Mouse (Mus musculus) kidney, adult 18-20 months (tissue): ENCODE data around the gene Dll3.

ENCODE experiments used
- DNase-seq: peaks from one replicate; pipeline ENCODE4 v3.0.0; 2021

The Dll3 gene

DNA sequence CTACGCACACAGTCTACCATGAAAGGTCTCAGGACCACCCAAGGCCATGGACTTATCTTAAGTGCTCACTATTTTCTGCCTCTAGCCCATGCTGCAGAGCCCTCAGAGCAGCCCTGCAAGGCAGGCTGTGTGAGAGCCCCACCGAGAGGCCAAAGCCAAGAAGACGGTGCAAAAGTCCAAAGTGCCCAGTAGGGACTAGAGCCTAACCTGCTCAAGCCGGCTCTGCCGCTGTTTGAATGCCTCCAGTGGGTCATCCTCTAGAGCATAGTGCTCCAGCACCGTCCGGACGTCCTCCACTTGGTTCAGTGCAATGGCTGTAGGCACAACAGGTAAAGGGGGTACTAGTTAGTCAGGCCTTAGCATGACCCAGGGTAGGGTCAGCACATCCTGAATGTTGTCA is 4.2 kb upstream of the Dll3 start:
- DNase-seq = peak; percentile 55

DNA sequence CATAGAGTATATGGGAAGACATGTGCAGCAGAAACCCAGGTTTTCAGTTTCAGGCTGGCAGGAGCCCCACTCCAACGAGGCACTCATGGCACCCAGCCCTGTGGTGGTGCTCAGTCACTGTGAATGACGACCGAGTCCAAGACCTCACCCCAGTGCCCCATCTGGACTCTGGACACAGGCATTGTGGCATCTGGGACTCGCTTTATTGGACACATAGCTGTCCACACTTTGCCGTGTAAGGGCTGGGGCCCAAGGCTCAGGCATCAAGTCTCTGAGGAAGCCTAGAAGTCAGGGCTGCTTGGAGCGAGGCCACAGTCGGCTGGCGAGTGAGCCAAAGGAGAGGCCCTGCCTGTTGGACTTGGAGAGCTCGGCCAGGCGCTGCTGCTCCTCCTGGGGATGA is 3.6 kb upstream of the Dll3 start:
- DNase-seq = peak; percentile 60

DNA sequence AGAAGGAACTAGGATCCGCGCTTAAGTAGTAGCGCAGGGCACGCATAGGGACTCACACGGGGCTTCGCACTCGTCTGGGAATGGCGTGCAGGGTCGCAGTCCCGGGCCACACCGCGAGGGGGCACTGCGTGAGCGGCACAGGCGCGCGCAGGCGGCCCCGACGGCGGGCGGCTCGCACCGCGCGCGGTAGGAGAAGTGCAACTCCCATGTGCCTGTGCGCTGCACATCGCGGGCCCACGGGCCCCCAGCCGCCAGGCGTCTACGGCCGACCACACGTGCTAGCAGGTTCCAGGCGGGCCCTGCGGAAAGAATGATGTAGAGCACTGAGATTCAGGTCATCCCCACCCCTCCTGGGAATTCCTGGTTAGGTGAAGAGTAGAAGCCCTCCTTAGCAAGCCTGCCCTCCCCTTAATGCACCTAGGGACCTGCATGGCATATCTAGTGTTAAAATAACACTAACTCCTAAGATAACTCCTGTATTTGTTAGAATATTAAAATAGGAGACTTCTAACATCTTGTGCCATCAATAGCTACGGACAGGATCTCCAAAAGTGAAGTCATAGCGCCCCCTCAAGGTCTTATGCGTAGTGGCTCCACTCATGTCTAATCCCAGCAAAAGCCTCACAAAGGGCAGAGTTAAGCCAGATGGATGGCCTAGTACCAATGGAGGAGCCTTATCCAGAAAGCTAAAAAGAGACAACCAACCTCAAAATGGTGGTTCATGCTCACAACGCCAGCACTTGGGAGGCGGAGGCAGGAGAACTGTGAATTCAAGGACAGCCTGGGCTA is 3.0 kb downstream of the Dll3 start:
- DNase-seq = peak; percentile 44

DNA sequence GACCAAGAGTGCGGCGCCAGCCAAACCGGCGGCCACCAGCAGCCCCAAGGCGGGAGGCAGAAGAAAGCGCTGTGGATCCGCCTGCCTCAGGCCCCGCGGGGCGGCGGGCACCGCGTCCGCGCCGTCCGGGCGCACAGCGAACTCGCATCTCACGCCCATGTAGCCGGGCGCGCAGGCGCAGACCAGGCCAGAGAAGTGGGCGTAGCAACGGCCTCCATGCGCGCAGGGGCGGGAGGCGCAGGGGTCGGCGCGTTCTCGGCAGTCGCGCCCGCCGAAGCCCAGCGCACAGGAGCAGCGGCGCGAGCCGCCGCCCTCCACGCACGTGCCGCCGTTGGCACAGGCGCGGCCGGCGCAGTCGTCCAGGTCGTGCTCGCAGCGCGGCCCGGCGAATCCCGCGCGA is 7.6 kb downstream of the Dll3 start:
- peak; percentile 62 for DNase-seq

DNA sequence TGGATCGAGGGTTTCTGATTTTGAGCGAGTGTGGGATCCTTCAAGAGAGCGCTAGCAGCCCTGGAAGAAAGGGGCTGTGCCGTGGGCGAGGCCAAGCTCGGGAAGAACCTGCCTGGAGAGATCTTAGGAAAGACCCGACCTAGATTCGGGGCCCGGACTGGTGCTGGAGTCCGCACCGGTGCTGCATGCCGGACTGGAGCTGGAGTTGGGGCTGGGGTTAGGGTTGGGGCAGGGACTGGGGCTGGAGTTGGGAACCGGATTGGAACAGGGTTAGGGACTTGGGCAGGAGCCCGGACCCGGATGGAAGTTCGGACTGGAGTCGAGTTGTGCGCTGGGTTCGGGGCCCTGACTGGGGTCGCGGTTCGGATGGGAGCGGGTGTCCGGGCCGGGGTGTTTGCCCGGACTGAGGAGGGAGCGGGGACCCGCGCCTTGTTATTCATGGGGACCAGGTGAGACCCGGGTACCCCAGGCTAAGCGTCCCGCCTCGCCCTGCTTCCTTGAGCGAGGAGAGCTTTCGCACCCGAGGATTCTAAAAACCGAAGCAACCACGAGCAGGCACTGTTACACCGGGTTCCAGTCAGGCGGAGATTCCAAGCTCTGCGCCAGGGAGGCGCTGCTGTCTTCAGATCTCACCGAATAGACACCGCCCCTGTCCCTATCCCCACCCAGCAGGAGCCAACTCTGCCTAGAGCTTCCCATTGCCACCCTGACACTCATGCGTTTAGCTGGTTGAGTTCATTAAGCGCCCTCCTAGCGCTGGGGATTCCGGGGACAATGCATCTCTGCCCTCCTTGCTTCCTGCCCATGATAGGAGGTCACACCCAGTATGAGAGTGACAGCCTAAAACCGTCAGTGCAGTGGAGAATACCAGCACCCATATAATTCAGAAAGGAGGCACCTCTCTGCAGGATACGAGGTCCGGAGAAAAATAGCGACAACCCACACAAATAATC is 11.1 kb downstream of the Dll3 start, which contains the start of gene Selenov:
TSS of gene Selenov (minus strand) at position 549 of the 953 bp plus-strand sequence.
- no peak for DNase-seq

DNA sequence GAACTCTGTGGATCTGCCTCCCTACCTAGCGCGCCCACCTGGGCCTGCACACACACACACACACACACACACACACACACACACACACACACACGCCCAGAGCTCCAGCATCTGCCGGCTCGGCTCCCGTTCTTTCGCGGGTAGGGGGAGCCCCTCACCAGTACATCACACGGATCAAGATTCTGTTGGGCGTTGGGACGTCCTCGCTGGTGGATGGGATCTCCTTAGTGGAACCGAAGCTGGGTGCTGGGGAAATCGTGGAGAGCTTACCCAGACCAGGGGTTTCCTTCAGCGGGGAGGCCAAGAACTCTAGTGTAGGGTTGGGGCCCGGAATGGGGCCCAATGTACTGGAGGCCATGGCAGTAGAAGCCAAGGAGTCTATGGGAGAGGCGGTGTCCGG is 11.9 kb downstream of the Dll3 start:
- no peak for DNase-seq

DNA sequence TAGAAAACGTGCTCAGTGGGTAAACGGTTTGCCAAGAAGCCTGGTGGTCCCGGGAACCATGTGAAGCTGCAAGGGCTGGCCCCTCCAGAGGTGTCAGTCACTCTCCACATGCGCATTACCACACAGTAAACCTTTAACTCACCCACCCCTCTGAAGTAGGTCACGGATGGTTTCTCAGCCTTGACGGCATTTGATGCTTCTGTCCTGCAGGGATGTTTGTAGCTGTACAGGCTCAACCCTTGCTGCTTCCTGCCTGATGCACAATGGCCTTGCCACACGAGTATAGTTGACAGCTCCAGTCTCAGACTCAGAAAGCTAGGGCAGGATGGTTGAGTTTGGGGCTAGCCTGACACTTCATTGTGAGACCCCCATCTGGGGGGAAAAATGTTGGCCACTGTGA is 21.4 kb downstream of the Dll3 start:
- no peak for DNase-seq

DNA sequence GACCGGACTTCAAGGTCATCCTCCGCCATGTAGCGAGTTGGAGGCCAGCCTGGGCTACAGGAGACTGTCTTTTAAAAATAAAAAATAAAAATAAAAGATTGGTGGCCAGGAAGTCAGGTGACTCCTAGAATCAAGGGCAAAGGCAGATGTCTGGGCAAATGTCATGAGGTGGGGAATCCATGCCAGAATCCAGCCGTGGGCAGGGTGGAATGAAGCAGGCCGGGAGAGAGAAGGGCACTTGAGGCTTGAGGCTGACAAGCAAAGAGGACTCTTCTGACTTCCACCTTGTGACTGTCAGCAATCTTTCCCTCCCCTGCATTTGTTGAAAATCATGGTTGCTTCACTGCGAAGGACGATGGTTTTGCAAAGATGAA is 23.8 kb downstream of the Dll3 start:
- DNase-seq = no peak

DNA sequence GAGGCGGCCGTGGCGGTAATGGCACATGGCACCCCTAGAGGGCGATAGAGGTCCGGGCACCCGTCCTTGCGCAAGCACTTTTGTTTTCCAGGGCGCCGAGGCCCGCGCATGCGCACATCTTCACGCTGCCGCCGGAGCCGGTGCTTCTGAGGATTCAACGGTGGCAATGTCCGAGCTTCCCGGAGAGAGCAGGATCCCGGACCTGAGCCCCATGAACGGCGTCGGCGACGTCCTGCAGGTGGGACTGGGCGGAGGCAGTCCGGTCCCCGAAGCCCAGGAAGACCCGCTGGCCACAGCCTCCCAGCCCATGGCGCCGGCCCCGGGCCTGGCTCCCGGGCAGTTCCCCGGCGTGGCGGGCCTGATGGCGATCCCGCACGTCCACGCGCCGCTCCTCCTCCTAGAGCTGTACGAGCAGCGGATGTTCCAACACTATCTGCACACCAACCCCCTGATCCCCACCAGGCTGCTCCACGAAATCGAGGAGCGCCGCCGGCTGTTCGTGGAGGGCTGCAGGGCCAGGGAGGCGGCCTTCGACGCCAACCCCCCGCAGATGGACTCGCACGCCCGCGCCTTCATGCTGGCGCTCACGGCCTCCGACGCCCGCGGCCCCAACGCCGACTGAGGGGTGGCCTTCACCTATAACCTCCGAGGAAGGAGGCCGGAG is 24.3 kb downstream of the Dll3 start, which contains the start of gene Eid2b:
TSS of gene Eid2b (plus strand) at position 125 of the 664 bp plus-strand sequence.
- peak; percentile 96 for DNase-seq

DNA sequence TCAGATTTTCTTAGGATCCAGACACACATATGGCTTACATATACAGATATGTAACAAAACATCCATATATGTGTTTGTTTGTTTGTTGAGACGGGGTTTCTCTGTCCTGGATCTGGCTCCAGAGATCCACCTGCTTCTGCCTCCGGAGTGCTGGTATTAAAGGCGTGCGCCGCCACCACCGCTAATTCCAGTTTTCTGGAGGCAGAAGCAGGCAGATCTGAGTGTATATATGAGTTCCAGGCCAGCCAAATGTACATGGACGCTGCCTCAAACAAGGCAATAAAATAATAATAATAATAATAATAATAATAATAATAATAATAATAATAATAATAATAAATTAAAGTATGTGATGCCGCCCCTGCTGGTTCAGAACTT is 24.8 kb downstream of the Dll3 start:
- DNase-seq = no peak

DNA sequence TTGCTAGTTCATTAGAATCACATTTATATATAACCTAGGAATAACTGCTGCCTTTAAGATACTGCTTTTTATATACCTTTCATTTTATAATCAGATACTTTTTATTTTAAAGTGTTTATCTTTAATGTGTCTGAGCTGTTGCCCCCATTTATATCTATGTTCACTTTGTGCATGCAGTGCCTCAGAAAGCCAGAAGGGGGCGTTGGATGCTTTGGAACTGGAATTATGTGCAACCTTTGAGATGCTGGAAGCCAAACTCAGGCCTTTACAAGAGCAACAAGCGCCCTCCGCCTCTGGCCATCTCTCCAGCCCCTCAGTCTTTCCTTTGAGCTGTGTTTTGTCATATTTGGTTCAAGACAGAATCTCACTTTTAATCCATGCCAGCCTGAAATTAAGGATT is 30.3 kb downstream of the Dll3 start:
- no peak for DNase-seq

DNA sequence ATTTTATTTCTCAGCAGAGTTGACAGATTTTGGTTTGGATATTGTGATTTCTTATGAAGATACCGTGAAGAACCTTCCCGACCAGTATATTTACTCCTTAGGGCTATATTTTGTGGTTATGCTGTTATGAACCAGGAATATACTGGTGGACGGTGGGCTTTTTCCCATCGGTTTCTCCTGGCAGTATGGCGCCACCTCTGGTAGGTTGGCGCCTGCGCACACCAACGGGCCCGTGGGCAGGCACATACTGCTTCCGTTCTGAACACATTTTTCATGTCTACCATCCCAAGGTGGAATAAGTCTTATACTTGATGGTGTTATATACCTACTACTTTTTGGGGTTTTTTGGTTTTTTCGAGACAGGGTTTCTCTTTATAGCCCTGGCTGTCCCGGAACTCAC is 32.7 kb downstream of the Dll3 start:
- no peak for DNase-seq

DNA sequence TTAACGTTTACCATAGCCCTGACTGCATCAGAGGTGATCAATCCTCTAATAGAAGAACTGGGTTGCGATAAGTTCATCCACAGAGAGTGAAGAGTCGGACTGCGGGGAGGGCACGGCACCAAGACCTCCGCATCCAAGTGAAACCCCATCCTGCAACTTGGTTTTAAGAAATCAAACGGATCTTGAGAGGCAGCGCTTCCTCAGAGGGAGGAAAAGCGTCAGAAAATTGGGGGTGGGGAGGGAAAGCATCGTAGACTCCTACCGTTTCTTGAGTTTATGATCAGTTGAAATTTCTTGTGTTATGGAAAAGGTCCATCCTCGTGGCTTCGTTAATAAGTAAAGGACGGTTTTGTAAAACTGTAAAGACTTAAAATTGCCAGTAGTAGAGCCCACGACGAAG is 33.5 kb downstream of the Dll3 start:
- DNase-seq = no peak

DNA sequence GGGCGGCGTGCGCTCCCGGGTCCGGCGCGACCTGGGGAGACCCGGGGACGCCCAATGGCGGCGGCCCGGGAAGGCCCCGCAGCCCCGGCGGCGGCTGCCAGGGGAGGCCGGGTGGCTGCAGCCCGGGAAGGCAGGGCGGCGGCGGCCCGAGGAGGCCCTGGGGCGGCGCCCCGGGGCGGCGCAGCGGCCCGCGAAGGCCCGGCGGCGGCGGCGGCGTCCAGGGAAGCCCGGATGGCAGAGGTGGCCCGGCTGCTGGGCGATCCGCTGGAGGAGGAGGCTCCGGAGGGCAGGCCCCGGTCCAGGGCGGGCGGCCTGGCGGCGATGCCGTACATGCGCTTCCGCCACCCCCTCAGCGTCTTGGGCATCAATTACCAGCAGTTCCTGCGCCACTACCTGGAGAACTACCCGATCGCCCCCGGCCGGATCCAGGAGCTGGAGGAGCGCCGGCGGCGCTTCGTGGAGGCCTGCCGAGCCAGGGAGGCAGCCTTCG is 34.0 kb downstream of the Dll3 start:
- DNase-seq = peak; percentile 66

DNA sequence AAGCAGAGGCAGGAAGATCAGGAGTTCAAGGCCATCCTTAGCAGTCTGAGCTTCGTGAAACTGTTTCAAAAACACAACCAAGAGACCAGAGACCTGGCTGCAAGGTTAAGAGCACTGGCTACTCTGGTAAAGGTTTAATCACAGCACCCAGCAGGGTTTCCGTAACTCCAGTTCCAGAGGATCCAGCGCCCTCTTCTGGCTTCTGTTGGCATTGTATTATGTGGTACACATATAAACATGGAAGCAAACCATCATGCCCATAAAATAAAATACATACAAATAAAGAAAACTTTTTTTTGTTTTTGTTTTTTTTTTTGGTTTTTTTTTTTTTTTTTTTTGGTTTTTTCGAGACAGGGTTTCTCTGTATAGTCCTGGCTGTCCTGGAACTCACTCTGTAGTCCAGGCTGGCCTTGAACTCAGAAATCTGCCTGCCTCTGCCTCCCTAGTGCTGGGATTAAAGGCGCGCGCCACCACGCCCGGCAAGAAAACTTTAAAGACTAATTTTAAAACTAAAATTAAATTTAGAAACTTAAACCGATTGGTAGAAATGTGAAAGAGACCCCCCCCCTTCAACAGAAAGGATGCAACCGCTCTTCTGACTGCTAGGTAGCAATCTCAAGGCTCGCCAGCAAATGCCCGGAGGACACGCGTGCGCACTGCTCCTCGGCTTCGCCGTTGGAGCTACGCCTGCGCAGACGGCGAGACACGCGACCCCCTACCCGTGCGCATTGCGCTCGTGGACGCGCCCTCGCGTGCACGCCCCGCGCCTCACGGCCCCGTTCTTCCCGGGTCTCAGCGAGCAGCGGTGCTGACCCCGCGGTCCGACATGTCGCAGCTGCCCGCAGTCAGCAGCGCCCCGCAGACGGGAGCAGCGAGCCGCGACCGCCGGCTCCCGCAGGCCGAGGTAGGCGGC is 34.7 kb downstream of the Dll3 start, which contains the start of gene Eid2:
TSS of gene Eid2 (plus strand) at position 753 of the 913 bp plus-strand sequence.
- DNase-seq = peak; percentile 73

DNA sequence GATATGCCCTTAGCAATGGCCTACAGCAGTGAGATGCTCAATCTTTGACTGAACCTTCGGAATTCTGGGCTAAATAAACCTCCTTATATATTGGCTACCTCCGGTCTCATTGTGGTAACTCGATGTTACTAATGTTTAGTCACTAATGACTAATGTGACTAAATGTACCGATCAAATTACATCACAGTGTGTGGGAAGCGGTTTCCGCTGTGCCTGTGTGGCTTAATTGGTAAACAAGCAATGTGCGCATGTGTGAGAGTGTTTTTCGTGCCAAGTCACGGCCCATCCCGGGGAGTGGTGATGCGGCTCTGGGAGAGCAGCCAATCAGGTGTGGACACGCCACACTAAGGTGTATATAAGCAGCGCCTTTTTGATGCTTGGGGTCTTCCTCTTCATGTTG is 36.6 kb downstream of the Dll3 start:
- no peak for DNase-seq

DNA sequence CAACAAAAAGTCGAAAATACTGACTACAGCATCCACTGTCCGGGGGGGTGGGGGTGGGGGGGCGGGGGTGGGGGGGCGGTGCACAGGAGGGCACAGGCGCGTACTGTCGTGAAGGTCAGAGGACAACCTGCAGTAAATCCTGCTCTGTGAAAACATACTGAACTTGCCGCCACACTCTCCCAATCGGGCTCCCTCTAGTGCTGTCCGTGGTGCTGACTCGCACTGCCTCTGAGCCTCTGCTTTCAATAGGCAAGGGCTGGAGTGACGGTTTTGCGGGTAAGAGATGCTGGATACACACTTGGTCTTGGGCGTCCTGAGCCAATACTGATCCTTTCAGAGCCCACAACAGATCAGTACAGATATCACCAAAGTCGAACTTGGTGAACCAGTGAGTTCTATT is 38.3 kb downstream of the Dll3 start:
- DNase-seq = peak; percentile 69

DNA sequence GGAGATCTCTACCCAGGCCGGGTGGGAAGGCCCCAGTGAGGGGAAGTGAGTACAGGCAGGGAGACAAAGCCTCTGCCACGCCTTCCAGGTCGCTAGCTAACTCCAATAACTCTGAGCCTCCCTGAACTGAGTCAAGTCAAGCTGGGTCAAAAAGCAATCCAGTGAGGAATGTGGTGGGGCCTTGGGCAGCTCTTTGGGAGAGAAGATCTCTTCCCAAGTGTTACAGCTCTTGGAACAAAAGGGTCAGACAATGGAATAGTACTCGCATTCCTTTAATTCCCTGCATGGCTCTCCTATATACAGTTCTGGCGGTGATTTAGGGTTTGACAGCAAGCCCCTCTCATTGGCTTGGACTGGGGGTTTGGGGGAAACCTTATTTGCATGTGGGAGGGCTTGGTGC is 39.2 kb downstream of the Dll3 start:
- no peak for DNase-seq

DNA sequence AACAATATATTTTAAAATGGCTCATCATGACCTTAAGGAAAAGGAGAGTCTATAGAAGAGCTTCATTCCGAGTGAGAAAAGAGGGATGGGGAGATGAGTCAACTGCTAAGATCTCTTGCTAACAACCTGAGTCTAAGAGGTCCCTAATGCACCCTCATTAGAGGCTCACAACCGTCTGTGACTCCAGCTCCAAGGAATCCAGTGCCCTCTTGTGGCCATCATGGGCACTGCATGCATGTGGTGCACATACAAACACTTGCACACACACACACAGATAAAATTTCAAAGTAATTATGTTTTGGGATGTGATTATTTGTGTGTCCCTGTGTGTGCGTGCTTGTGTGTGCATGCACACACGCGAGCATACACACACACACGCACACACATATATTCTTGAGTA is 46.6 kb downstream of the Dll3 start:
- DNase-seq = no peak

DNA sequence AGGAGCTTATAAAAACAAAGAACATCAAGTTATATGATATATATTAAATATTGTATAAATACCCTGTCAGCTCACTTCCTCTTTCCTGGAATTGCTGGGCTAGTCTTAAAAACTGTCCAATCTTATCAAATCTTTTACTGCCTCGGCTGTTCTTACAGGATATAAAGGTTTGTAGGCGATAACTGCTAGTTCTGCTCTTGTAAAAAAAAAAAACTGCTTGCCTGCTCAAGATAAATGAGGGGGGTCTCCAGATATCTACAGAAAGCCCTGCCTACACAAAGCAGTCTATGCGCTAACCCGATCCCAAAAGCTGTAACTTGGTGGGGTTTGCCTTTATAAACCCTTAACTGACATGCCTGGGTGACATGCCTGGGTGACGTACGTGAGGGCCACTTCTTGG is 47.4 kb downstream of the Dll3 start:
- no peak for DNase-seq

DNA sequence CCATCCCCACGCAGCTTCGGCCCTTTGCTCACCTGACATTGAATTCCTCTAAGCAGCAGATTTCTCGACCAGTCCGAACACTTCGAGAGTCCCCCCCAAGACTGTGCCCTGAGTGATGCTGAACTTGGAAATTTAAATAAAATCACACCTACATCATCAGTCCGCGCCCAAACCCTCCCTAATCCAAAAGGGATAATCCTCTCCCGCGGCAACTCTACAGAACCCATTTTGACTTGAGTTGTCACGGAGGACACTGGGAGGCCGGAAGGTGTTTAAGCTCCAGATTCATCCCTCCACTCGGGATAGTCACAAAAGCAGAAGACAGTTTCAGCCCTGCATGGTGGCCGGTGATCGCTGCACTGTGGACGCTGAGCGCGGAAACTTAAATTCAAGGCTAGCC is 50.1 kb downstream of the Dll3 start:
- no peak for DNase-seq

DNA sequence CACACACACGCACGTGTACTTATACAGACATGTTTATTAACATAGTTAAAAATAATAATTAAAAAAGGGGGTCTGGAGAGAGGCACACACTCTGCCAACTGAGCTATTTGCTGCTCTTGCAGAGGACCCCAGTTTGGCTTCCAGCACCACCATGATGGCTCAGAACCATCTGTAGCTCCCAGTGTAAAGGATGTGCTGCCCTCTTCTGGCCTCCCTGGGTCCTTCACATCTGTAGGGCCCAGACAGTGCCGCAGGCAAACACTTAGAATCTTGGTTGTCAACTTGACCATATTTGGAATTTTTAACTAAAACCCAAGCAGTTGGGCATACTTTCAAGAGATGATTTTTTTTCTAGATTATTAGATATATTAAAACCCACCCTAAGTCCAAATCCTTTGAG is 53.1 kb downstream of the Dll3 start:
- no peak for DNase-seq
